Mouse (Mus musculus): ENCODE results near the gene Rimklb.
"Not testable (repeated sequence)": the region's sequence is repeated elsewhere in the genome, so short reads cannot be mapped to it uniquely, and the experiment has no call there.

Gene Rimklb

DNA sequence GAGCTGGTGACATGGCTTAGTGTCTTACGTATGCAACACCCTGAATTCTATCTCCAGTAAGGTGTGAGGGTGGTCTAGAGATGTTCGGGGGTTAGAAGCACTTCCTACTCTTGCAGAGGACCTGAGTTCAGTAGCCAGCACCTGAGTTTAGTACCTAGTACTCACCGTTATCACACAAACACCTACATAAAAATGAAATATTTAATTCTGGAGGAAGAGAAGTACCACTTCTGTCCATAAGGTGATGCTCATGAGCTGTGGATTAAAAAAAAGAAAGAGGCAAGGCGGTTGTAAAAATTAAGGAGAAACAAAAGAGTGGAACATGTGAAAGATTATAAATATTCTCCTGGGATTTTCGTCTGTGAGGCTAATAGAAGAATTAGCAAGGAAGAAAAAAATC is 2.1 kb downstream of the Rimklb start:
- no peak for DNase-seq (ENCODE audit: low spot score)

DNA sequence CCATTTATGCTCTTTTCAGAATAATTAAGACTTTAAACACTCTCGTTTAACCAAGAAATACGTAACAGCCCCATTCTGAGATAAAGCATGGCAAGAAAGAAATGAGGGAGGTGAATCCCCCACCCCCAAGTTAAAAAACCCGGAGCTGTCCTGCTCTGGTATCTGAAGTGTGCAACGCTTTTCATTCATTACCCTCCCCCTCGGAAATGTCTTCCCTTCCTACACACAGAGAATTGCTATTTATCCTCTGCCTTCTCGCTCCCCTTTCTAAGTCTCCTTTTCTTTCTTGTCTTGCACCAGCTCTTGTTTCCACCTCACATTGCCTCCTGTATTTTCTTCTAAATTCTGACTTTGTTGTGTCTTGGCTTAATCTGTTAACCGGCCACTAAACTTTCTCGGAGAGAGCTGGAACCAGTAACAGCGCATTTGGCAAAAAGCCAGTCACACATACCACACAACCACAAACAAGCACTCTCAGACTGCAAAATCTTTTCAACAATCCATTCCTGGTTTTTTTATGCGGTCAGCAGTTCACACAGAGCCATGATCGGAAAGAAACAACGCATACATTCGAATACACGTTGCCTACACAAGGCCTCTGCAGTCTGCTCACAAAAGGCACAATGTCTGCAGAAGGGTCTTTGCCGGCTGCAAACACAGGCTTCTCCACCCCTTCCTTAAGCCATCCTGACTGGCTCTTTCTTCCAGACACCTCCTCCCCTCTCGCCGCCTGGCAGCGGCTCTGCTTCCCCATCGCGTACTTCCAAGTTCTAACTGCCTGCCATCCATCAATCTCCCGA is 3.3 kb downstream of the Rimklb start:
- DNase-seq (ENCODE audit: low spot score), result no peak

DNA sequence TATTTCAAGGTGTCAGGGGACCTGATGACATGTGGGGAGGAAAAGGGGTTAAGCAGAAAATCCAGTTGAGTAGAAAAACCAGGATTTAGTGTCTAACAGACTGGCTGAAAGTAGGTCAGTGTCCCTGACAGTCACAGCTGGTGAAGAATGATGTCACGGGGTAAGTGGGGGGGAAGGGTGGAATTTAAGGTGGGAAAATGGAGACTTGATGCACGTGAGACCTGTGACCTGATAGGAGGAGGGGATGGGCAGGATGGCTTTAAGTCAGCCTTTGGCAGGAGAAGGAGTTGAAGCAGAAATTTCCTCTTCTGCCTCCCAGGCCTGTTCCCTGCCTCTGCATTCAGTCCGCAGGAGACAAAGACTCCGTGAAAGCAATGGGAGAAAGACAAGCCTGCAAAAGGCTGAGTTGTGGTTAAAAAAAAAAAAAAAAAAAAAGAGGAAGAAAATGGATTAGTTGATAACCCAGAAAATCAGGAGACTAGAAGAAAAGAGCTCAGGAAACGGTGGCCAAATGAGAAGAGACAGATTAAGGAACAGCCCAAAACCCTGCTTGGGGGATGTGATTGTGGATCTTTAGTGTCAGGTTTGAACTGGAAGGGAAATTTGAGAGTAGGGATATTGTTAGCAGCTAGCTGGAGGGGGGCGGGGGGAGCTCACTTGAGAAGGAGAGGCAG is 4.6 kb downstream of the Rimklb start:
- DNase-seq (ENCODE audit: low spot score), result no peak

DNA sequence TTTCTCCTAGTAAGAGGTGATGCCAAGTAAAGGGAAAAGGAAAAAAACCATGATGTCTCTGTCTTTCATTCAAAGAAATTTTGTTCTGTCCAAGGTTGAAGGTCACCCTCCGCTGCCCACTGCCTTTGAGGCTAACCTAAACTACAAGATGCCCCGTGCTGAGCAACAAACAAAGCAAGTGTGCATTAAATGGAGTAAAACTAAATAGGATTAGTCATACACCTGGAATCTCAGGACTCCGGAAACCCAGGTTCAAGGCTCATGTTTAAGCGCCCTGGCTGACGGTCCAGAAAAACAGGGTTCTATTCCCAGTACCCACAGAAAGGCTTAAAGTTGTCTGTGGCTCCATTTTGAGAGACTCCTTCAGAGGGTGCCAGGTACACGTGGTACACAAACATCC is 6.1 kb downstream of the Rimklb start:
- DNase-seq (ENCODE audit: low spot score), result no peak

DNA sequence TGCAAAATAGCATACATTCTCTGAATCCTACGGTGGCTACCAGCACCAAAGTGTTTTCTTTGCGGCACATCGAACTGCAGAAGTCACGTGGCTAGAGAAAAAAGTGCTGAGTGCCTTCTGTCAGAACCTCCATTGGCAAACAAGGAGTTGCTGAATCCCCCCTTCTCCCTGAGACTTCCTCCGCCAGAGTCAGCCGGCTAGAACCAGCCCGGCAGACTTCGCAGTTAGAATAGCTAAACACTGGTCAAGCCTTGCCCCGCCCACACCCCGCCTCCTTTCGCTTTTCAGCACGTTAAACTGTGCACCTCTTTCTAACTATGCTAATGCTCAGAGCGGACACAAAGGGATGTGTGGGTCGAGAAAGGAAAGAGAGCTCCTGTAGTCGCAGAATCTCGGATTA is 7.0 kb downstream of the Rimklb start:
- no peak for DNase-seq (ENCODE audit: low spot score)

DNA sequence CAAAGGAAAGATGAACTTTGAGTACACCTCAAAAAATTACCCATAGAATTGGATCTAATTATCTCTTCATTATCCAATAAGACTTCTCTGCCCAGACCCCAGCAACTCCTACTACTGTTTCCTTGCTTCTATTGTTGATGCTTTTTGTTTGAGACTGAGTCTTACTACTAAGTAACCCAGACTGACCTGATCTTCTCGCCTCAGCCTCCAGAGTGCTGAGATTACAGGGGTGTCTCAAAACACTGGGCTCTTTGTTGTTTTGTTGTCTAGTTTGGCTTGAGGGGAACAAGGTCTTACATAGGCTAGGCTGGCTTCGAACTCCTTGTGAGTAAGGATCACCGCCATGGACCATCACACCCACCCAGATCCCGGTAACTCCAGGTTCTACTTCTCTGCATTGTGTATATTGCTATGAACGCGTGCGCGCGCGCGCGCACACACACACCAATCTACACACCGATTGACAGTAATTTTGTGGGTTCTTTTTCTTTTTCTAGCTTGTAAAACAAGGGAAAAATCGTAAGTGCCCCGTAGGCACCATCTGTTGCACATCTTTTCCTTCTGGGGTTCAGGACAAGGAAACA is 7.5 kb downstream of the Rimklb start:
- no peak for DNase-seq (ENCODE audit: low spot score)

DNA sequence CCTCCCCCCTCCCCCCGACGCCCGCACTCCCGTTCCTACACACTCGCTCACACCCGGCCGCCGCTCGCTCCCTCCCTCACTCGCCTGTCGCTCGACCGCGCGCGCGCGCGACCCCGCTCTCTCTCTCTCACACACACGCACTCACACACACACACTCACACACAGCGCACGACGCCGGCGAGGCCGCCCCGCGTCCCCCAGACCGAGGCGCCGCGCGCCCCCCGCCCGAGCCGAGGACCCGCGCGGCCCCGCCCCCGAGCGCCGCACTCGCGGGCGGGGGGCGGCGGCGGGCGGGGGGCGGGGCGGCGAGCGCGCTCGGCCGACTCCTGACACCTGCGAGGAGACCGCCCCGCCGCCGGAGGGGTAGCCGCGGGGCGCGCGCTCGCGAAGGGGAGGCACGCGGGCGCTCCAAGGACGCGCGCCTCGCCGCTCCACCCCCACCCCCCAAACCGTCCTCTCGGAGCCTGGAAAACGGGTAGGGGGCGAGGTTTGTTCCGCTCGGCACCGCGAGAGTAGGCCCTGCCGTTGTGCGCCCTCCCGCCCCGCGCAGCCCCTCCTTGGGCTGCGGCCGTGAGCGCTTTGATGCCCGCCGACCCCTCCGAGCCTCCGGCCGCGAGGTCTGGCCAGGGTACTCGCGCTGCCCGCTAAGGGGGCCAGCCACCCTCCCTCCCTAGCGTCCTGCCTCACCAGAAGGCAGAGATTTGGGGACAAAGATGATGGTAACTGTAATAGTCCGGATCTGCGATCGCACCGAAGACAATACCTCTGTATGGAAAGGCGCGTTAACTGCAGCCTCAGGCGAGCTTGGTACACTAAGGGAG is 12.1 kb downstream of the Rimklb start:
- DNase-seq (ENCODE audit: low spot score), result no peak

DNA sequence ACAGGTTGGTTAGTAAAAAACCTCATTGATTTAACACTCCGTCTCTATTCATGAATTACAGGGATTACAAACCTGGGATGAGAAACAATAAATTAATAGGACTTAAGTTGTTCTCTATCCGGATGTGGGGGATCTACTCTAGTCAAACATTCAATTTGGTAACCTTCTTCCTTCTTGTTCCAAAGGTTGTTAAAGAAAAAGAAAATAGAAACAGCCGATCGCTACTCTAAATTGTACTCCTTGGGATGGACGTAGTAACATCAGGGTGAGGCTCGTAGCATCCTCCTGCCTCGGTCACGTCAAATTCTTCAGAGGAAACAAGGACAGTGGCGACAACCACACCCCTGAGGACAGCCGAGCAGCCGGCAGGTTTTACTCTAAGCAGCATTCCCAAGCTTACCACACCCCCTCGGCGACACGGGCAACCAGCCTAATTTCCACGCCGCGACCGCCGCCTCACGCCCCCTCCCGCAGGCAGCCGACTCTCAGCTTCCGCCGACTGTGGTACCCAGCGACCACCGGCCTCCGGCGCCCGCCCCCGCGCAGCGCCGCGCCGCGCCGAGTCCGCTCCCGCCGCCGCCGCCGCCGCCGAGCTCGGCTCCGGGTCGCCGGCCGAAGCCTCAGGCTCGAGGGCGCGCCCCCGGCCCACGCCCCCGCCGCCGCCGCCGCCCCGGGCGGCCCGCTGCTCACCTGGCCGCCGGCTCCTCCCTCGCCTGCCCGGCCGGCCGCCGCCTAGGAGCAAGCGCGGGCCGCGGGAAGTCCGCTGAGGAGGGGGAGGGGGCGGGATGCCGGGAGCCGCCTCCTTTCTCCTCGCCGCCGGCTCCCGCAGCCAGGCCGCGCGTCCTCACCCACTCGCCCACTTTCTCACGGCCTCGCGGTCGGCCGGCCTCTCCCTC is 12.9 kb downstream of the Rimklb start:
- DNase-seq (ENCODE audit: low spot score), result no peak

DNA sequence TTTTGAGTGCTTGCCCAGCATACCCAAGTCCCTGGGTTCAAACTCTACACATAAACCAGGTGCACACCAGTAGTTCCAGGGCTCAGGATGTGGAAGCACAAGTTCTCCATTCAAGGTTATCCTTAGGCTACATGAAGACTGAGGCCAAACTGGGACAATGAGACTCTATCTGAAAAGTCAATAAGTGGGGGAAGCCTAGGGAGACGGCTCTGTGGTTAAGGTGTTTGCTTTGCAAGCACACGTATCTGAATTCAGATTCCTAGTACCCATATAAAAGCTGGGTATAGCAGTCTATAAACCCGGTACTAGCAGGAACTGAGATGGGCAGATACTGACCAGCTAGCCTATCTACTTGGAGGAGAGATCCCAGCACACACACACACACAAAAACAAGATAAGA is 20.5 kb downstream of the Rimklb start:
- no peak for DNase-seq (ENCODE audit: low spot score)

DNA sequence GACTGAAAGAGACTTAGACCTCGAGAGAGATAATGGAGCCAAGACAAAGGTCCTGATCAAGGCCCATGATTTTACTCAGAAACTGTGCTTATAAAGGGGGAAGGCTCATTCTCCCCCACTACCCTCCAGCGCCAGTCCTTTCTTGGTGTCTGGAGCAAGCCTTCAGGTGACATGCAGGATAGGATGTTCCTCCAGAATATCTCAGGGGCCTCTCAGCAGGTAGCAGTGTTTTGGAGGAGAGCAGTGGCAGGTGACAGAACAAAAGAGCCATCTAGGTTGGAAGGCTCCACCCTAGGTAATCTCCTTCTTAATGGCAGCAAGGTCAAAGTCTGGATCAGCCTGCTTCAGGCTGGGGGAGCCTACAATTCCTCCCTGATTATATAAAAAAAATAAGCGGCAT is 27.1 kb downstream of the Rimklb start:
- not testable (repeated sequence) for DNase-seq (ENCODE audit: low spot score)

DNA sequence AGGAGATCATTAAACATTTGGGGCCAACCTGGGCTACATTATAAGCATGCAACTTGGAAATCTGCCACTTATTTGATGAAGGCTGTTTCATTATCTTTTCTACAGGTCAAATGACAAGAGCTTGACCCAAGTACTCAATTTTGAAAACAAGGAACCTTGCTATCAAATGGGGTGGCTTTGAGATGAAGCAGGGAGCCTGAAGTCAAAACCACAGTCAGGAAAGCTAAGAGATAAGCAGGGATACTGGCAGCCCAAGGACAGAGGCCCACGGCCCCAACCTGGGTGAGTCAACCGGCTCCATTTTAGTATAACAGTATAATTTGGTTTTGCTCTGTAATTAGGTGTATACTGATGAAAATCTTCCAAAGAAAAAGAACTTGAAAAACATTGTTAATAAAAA is 28.3 kb downstream of the Rimklb start:
- DNase-seq (ENCODE audit: low spot score), result no peak

DNA sequence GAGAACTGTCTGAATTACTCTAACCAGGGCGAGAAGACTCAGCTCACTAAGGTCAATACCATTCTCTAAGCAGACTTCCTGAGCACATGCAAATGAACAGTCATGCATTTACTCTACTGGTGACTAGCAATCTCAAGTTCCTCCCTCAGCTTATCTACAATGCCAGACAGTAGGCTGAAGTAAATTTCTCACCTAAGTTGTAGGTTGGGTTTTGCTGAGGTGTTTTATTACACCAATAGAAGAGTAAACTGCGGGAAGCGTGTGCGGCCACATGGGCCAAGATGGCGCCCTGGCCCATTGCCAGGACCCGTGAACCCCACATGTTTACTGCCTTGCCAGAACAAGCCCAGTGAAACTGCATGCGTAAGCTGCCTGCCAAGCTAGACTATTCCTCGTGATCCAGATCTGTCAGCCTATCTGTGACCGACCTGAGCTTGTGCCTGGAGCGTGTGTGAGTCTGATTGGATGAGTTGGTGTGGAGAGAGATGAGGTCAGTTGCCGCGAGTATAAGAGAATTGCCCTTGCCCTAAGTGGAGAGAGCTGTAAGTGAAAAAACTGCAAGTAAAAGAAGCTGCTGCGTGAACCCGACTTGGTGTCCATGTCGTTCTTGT is 29.4 kb downstream of the Rimklb start:
- DNase-seq (ENCODE audit: low spot score), result no peak

DNA sequence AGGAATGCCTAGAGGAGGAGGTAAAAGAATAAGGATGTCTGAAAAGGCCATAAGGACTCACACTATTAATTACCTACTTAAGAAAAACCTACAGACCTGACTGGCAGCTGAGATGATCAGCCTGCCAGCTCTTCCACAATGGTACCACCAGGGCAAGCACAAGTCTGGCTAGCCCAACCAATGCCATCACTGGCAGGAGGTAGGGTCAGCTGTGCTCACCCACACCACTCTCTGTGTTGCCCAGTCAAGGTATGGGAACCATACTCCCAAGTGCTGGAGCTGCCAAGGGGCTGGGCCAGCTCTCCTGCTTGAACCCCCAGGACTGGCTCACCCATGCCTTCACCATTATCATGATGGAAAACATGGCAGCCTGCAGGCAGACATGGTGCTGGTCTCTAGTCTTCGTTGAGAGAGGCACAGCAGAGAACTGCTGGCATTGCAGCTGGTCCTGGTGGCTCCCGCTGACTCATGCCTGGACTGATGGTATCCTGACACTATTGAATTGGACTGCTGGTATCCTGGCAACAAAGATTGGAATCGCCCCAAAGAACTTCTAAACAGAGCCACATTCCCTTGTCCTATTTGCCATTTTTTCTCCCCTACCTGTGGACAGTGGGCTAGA is 32.4 kb downstream of the Rimklb start:
- no peak for DNase-seq (ENCODE audit: low spot score)

DNA sequence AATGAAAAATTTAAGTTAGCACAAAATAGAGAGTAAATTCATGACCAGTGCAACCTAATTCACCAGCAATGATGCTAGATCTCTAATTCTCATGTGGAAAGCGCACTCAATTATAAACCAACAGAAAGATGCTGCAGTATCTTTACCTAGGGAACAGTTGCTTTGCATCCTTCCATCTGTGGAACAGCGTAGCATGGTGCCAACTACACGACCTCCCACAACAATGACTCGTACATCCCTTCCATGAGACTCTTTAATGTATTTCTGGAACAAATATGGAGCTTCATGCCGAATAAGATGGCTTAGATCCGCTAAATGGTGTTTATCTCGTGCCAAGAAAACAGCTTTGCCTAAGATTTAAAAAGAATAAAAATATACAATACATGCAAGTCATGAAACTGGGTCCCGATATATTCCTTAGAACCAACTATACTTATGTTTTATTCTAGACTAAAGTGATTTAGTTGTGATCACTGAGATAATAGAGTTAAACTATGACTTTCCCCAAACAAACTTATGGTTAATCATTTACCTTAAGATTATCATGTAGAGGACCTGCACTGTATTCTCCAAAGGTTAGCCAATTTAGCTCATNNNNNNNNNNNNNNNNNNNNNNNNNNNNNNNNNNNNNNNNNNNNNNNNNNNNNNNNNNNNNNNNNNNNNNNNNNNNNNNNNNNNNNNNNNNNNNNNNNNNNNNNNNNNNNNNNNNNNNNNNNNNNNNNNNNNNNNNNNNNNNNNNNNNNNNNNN is 39.4 kb downstream of the Rimklb start:
- no peak for DNase-seq (ENCODE audit: low spot score)

DNA sequence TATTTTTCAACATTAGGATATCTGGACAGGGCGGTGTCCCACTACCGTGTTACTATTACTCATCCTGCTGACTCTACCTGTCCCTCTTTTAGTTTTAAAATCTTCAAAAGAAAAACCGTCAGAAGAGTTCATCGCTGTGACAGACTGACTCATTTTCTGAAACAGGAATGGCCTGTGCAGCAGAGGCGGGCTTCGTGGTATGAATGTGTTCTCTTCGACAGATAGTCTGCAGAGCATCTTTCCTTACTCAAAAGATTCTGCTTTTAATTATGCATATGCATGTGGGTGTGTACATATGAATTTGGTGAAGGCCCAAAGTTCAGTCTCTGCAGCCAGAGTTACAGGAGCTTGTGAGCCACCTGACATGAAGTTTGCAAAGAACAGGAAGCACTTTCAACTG is 50.7 kb downstream of the Rimklb start:
- DNase-seq (ENCODE audit: low spot score), result no peak

DNA sequence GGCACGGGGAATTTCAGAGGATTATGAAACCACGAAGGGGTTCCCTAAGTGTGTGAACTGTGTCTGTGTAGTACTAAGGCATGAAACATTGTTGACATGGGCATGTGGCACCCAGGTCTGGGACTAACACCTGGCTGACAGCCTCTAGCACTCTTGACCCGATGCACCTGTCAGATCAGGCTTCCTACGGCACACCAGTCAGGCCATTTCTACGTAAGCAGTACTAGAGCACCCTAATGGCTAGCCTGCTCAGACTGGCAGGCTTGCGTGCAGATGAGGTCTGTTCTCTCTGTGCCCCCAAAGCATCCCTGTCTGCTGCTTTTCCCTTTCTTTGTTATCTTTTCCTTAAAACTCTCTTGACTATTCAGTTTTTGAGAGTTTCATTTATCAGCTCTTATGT is 53.3 kb downstream of the Rimklb start:
- no peak for DNase-seq (ENCODE audit: low spot score)

DNA sequence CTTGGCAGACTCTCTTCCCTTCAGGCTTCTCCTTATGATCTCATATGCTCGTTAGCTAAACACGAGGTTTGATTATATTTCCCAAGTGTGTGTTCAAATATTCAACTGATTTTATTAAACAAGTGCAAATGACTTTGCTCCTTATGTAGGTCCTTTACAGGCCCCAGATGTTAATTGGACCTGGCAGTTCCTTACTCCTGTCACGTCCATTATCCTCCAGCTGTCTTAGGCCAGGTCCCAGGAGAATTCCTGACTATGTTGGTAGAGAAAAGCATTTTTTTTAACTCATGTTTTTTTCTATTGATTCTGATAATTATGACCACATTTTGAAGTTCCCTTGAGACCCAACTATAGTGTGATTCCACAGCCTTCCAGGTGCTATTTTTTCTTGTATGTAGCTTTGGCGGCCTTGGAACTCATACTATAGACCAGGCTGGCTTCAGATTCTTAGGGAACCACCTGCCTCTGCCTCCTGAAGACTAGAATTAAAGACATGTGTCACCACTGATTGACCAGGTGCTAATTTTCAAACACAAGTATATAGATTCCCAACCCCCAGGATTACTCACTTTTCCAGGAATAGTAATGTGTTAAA is 57.8 kb downstream of the Rimklb start:
- no peak for DNase-seq (ENCODE audit: low spot score)

DNA sequence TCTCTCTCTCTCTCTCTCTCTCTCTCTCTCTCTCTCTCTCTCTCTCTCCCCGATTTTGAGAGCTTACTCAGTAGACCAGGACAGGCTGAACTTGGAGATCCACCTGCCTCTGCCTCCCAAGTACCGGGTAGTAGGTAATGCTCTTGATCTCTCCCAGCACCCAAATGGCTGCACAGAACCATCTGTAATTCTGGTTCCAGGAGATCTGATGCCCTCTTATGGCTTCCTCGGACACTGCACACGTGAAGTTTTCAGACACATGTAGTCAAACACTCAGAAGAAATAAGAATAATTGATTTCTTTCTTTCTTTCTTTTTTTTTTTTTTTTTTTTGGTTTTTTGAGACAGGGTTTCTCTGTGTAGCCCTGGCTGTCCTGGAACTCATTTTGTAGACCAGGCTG is 59.3 kb downstream of the Rimklb start:
- no peak for DNase-seq (ENCODE audit: low spot score)

DNA sequence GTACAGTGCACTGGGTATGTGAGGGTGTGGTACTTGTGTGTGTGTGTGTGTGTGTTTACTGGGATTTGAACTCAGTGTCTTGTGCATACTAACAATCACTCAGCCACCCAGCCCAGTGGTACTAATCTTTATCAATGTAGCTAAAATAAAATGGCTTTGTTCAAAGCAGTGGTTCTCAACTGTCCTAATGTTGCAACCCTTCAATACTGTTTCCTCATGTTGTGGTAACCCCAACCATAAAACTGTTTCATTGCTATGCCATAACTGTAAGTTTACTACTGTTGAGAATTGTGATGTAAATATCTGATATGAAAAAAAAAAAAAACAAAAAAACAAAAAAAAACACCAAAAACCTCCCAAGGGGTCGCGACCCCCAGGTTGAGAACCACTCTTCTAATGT is 63.3 kb downstream of the Rimklb start:
- DNase-seq (ENCODE audit: low spot score), result no peak

DNA sequence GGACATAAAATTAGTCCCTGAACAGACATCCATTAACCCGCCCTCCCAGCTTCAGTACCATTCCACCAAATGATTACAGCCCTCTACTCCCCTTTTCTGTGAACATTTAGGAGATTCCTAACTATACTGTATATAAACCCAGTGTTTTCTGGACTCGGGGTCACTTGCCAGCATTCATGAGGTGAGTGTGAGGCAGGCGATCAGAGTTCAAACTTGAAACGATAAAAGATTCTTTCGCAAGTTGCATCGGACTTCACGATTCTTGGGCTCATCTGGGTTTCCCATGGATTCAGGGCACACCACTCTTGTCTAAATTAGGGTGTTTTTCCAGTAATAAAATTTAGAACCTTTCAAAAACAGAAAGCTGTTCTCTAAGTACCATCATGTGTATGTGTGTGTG is 71.1 kb downstream of the Rimklb start:
- no peak for DNase-seq (ENCODE audit: low spot score)

Data from ovary, postnatal 10 days (tissue).